Mouse (Mus musculus) liver, embryonic 13.5 days (tissue): ENCODE results near the gene Col26a1. TPM values are rescaled to one million over a fixed set of nuclear protein-coding genes. Genes with fewer than 3 reads are reported as not detected.
"Not testable (repeated sequence)": the region's sequence is repeated elsewhere in the genome, so short reads cannot be mapped to it uniquely, and the experiment has no call there.

ENCODE experiments used
- ATAC-seq: fragments of 200-750 bp; cut with Nextera tagmentation; 2 replicates; pipeline ENCODE4 v1.8.0; 2017; ENCODE audit warnings: low read depth, mild to moderate bottlenecking, moderate number of reproducible peaks, moderate library complexity
- DNase-seq: peaks from one replicate; pipeline ENCODE4 v3.0.0; 2022
- H3K27ac ChIP-seq: fragments of 300-500 bp; sonication (generic); 2 replicates; pipeline ENCODE4 v1.5.1; 2015; ENCODE audit warnings: moderate library complexity, mild to moderate bottlenecking, inconsistent platforms
- H3K27me3 ChIP-seq: fragments of 300-500 bp; sonication (generic); 2 replicates; pipeline ENCODE4 v1.6.1; 2015; ENCODE audit warnings: mild to moderate bottlenecking, inconsistent platforms
- H3K36me3 ChIP-seq: fragments of 300-500 bp; sonication (generic); 2 replicates; pipeline ENCODE4 v1.6.1; 2015; ENCODE audit warnings: mild to moderate bottlenecking, inconsistent platforms
- H3K4me1 ChIP-seq: fragments of 300-500 bp; sonication (generic); replicated peaks from 2 replicates; pipeline ENCODE4 v1.6.1; 2015; ENCODE audit warnings: inconsistent platforms
- H3K4me2 ChIP-seq: fragments of 300-500 bp; sonication (generic); 2 replicates; pipeline ENCODE4 v1.6.1; 2015; ENCODE audit warnings: inconsistent platforms, mild to moderate bottlenecking, moderate library complexity
- H3K4me3 ChIP-seq: fragments of 300-500 bp; sonication (generic); replicated peaks from 2 replicates; pipeline ENCODE4 v1.5.1; 2015; ENCODE audit warnings: mild to moderate bottlenecking, inconsistent platforms
- H3K9ac ChIP-seq: fragments of 300-500 bp; sonication (generic); 2 replicates; pipeline ENCODE4 v1.6.1; 2015; ENCODE audit warnings: mild to moderate bottlenecking, inconsistent platforms
- H3K9me3 ChIP-seq: fragments of 300-500 bp; sonication (generic); replicated peaks from 2 replicates; pipeline ENCODE4 v1.6.1; 2016; ENCODE audit warnings: inconsistent platforms
- WGBS: fragments of 180-500 bp; shearing (Covaris S2); methylation state at CpG from one replicate; pipeline ENCODE4 v1.1.7; 2015; ENCODE audit not compliant: insufficient replicate concordance; 5-methylcytosine and 5-hydroxymethylcytosine counted together
- polyA plus RNA-seq: library from polyadenylated mRNA; unstranded; fragments of >200 nt; fragmentation: Nextera tagmentation; extraction: Ambion mirVana; gene quantifications from 2 replicates; pipeline ENCODE4 v1.2.1, GENCODE M21; 2015

The Col26a1 gene
- polyA plus RNA-seq, 1 experiment from 2014 or later = 1.3 TPM

- Histone ChIP-seq H3K27ac (no peak overlapping the region), H3K9ac (no peak overlapping the region), H3K9me3 (no peaks in the 10 kb centered on the region), H3K27me3 (no peaks in the 10 kb centered on the region), H3K4me1 (no peaks in the 10 kb centered on the region), H3K4me2 (no peak overlapping the region), H3K36me3 (no peaks in the 10 kb centered on the region), H3K4me3 (no peak overlapping the region)
- DNase-seq (no peak), ATAC-seq (no peak)
- WGBS = 55% methylated on average over 6 of the region's 6 CpGs
These were observed 144.1 kb downstream of the Col26a1 start for GRCm38 (mm10) chr5:136738918-136739317.

- H3K4me3 ChIP-seq, H3K9me3 ChIP-seq, H3K27ac ChIP-seq, H3K36me3 ChIP-seq, H3K4me1 ChIP-seq, ATAC-seq, H3K9ac ChIP-seq, DNase-seq, H3K27me3 ChIP-seq, H3K4me2 ChIP-seq: not testable (repeated sequence)
- WGBS = 65% methylated on average over 5 of the region's 5 CpGs
These were observed 156.7 kb downstream of the Col26a1 start for GRCm38 (mm10) chr5:136726271-136726670.

GRCm38 (mm10) chr5:136721596-136721995 is 161.4 kb downstream of the Col26a1 start:
- no peak for DNase-seq

GRCm38 (mm10) chr5:136718656-136719055 is 164.4 kb downstream of the Col26a1 start:
- Histone ChIP-seq H3K4me1 (no peaks in the 10 kb centered on the region), H3K27me3 (peaks cover 16% of the 10 kb centered on the region; the same call in 1 of the 2 replicates), H3K9ac (no peak overlapping the region), H3K36me3 (no peaks in the 10 kb centered on the region), H3K27ac (no peak overlapping the region), H3K9me3 (no peaks in the 10 kb centered on the region), H3K4me3 (no peak overlapping the region), H3K4me2 (no peak overlapping the region)
- WGBS = 69% methylated on average over 8 of the region's 8 CpGs
- ATAC-seq (no peak), DNase-seq (no peak)

More at GRCm38 (mm10) chr5:136721596-136721995, 161.4 kb downstream of the Col26a1 start:
- H3K36me3 ChIP-seq = no peaks in the 10 kb centered on the region
- H3K9me3 ChIP-seq = no peaks in the 10 kb centered on the region
- WGBS = 58% methylated on average over 5 of the region's 5 CpGs
- no peak for ATAC-seq
- H3K4me3 ChIP-seq = no peak overlapping the region
- no peaks in the 10 kb centered on the region for H3K4me1 ChIP-seq
- no peak overlapping the region for H3K4me2 ChIP-seq
- no peaks in the 10 kb centered on the region for H3K27me3 ChIP-seq
- H3K27ac ChIP-seq = no peak overlapping the region
- H3K9ac ChIP-seq = no peak overlapping the region

- Histone ChIP-seq H3K4me1 (no peaks in the 10 kb centered on the region), H3K27me3 (peaks cover 16% of the 10 kb centered on the region; the same call in 1 of the 2 replicates), H3K27ac (no peak overlapping the region), H3K4me2 (no peak overlapping the region), H3K4me3 (no peak overlapping the region), H3K36me3 (no peaks in the 10 kb centered on the region), H3K9ac (no peak overlapping the region), H3K9me3 (no peaks in the 10 kb centered on the region)
- 27% methylated on average over 2 of the region's 2 CpGs for WGBS
- no peak for DNase-seq
- no peak for ATAC-seq
These were observed 165.5 kb downstream of the Col26a1 start for GRCm38 (mm10) chr5:136717573-136717854.

GRCm38 (mm10) chr5:136716696-136717572 is 166.1 kb downstream of the Col26a1 start:
- H3K36me3 ChIP-seq = no peaks in the 10 kb centered on the region
- no peak overlapping the region for H3K9ac ChIP-seq
- H3K4me2 ChIP-seq = no peak overlapping the region
- ATAC-seq = no peak
- DNase-seq = no peak
- no peak overlapping the region for H3K4me3 ChIP-seq
- no peaks in the 10 kb centered on the region for H3K9me3 ChIP-seq
- 33% methylated on average over 10 of the region's 10 CpGs for WGBS
- H3K27me3 ChIP-seq = peaks cover 16% of the 10 kb centered on the region; the same call in 1 of the 2 replicates
- H3K4me1 ChIP-seq = no peaks in the 10 kb centered on the region
- no peak overlapping the region for H3K27ac ChIP-seq

- H3K9ac ChIP-seq = no peak overlapping the region
- peaks cover 16% of the 10 kb centered on the region; the same call in 1 of the 2 replicates for H3K27me3 ChIP-seq
- no peaks in the 10 kb centered on the region for H3K4me1 ChIP-seq
- no peak overlapping the region for H3K27ac ChIP-seq
- WGBS = 19% methylated on average over 11 of the region's 11 CpGs
- H3K4me3 ChIP-seq = no peak overlapping the region
- no peak for ATAC-seq
- DNase-seq = peak; percentile 9
- H3K4me2 ChIP-seq = peak overlapping the region; percentile 21; the same call in 1 of the 2 replicates
- H3K9me3 ChIP-seq = no peaks in the 10 kb centered on the region
- no peaks in the 10 kb centered on the region for H3K36me3 ChIP-seq
These were observed 168.1 kb downstream of the Col26a1 start for GRCm38 (mm10) chr5:136714879-136715278.

- Histone ChIP-seq H3K27me3 (peaks cover 16% of the 10 kb centered on the region; the same call in 1 of the 2 replicates), H3K4me2 (peak overlapping the region; percentile 21; the same call in 1 of the 2 replicates), H3K9me3 (no peaks in the 10 kb centered on the region), H3K4me3 (no peak overlapping the region), H3K4me1 (no peaks in the 10 kb centered on the region), H3K9ac (no peak overlapping the region), H3K36me3 (no peaks in the 10 kb centered on the region), H3K27ac (no peak overlapping the region)
- ATAC-seq = no peak
- WGBS = 33% methylated on average over 32 of the region's 32 CpGs
- DNase-seq = no peak
These were observed 168.7 kb downstream of the Col26a1 start for GRCm38 (mm10) chr5:136714232-136714875.

GRCm38 (mm10) chr5:136710742-136711141 is 172.3 kb downstream of the Col26a1 start:
- DNase-seq (no peak), ATAC-seq (no peak)
- WGBS = 60% methylated on average over 4 of the region's 4 CpGs
- Histone ChIP-seq H3K4me1 (no peaks in the 10 kb centered on the region), H3K9me3 (0 out of 2 replicates have a peak, but pooled peaks cover under 1% of the 10 kb centered on the region), H3K27me3 (peaks cover 19% of the 10 kb centered on the region; the same call in 1 of the 2 replicates), H3K4me3 (no peak overlapping the region), H3K4me2 (no peak overlapping the region), H3K36me3 (no peaks in the 10 kb centered on the region), H3K27ac (no peak overlapping the region), H3K9ac (no peak overlapping the region)

GRCm38 (mm10) chr5:136708116-136708515 is 174.9 kb downstream of the Col26a1 start:
- Histone ChIP-seq H3K9ac (no peak overlapping the region), H3K36me3 (no peaks in the 10 kb centered on the region), H3K4me2 (no peak overlapping the region), H3K27me3 (0 out of 2 replicates have a peak, but pooled peaks cover 3% of the 10 kb centered on the region), H3K27ac (no peak overlapping the region), H3K9me3 (peaks cover 4% of the 10 kb centered on the region; the same call in 1 of the 2 replicates), H3K4me1 (no peaks in the 10 kb centered on the region), H3K4me3 (no peak overlapping the region)
- 57% methylated on average over 12 of the region's 12 CpGs for WGBS
- ATAC-seq (no peak), DNase-seq (no peak)

GRCm38 (mm10) chr5:136706803-136707202 is 176.2 kb downstream of the Col26a1 start:
- no peak overlapping the region for H3K4me3 ChIP-seq
- H3K9me3 ChIP-seq = peaks cover 4% of the 10 kb centered on the region; the same call in 1 of the 2 replicates
- no peak overlapping the region for H3K4me2 ChIP-seq
- WGBS = 3% methylated on average over 9 of the region's 9 CpGs
- ATAC-seq = no peak
- H3K36me3 ChIP-seq = no peaks in the 10 kb centered on the region
- no peak overlapping the region for H3K9ac ChIP-seq
- peak; percentile 28 for DNase-seq
- H3K27ac ChIP-seq = no peak overlapping the region
- H3K27me3 ChIP-seq = 0 out of 2 replicates have a peak, but pooled peaks cover 3% of the 10 kb centered on the region
- H3K4me1 ChIP-seq = no peaks in the 10 kb centered on the region
